Mouse (Mus musculus): ENCODE results near the gene Eml6. TPM values are rescaled to one million over a fixed set of nuclear protein-coding genes. Genes with fewer than 3 reads are reported as not detected.
"Not testable (repeated sequence)": the region's sequence is repeated elsewhere in the genome, so short reads cannot be mapped to it uniquely, and the experiment has no call there.

Eml6 gene
- polyA plus RNA-seq, 1 experiment from 2014 or later = 0.40 TPM

DNA sequence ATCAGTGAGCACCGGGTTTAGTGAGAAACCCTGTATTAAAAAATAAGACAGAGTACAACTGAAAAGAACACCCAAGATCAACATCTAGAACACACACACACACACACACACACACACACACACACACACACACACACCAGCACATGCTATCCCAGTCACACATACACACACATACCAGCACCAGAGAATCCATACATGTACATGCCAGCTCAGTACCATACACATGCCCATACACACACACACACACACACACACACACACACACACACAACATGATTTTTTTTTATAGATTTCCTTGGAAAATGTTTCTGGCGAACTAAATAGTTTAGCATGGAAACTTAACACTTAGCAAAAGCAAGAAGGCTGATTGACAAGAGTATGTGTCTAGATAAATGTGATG lies 164.8 kb downstream of the Eml6 start:
- DNase-seq (ENCODE audit: low spot score) = no peak

DNA sequence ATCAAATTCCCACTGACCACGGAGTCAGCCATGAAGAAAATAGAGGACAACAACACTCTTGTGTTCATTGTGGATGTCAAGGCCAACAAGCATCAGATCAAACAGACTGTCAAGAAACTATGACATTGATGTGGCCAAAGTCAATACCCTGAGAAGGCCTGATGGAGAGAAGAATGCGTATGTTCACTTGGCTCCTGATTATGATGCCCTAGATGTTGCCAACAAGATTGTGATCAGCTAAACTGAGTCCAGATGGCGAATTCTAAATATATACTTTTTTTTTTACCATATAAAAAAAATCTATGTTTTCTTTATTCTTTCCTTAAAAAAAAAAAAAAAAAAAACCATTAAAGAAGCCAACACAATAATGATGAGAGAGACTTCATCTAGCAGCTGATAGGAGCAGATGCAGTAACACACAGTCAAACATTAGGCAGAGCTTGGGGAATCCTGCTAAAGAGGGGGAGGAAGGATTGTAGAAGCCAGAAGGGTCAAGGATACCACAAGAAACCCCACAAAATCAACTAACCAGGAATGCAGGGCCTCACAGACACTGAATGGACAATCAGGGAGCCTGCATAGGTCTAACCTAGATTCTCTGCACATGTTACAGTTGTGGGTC lies 185.1 kb downstream of the Eml6 start:
- no peak for DNase-seq (ENCODE audit: low spot score)

DNA sequence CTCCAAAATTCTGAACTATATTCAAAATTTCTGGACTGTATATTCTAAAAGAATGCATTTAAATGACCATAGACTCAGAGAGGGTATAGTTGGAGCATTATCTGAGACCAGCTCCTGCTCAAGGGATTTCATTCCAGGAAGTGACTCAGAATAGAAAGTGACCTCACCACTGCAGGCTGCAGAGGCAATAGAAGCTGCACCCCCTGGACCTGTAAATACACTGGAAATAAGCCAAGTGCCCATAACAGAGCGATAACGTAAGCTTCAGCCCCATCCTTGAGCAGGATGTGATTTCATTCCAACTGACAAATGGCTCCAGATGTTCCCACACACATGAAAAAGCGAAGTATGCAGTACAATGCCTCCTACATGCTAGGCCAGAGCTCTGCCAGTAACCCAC lies 186.1 kb downstream of the Eml6 start:
- DNase-seq (ENCODE audit: low spot score) = no peak

DNA sequence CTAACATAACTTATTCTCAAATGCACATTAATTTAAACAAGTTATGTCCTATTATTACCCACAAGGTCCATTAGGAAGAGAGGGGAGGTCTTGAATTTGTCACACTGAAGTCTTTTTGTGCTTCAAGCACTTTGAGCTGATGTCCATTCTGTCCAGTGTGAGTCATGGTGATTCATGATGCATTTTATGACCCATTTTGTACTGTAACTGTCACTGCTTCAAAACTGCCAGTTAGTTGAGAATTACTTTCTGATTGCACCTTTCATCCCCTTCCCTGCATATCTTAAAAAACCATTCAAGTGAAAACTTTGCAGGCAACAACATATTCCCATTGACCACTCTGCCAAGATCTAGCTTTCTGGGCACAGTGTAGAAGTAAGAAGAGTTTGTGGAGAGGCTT lies 188.8 kb downstream of the Eml6 start:
- no peak for DNase-seq (ENCODE audit: low spot score)

DNA sequence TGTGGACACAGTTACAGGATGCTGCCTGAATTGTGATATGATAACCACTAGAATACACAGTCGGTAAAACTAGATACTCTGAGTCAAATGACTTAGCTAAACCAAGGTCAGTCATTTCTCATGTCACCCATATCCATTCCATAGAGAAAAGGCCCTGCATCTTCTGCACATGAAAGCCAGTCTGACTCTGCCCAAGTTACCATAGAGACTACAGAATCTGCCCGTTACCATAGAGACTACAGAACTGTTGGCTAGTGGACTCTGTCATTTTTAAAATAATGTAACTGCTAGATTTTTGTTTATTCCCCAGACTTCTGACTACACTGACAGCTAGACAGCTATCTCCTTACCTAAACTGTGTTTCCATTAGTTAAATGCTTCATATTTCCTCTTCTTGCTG lies 198.1 kb downstream of the Eml6 start:
- DNase-seq (ENCODE audit: low spot score) = no peak

DNA sequence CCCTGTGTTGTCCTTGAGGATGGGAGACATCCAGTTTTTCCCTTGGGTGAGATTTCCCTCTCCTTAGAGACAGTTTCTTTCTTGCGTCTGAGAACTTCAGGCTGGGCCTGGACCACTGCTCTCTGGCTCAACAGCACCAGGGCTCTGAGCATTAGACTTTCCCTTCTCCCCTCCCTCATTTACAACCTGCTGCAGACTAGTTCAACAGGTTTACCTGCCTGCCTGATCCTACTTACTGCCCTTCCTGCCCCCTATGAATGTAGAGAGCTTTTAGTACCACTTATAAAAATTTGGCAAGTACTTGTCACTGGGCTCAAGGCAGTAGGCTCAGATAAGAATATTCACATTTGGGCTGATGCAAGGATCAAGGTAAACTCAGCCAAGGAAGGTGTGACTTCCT lies 199.8 kb downstream of the Eml6 start:
- DNase-seq (ENCODE audit: low spot score) = no peak

DNA sequence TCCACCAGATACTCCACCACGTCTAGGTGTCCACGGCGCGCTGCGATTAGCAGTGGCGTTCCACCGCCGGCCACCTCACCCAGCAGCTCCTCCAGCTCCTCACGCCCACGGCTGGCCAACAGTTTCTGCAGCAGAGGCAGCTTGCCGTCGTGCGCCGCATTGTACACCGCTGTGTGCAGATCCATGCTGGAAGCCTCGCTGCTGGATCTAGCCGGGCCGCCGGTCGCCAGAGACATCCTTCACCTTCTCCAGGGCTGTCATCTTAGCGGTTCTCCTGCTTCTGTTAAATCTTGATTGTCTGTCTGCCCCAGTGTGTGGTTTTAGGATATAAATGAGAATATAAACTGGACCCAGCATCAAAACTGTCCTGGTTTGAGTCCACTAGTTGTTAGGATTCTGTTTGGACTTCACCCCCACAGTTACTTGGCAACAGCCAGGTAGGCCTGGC lies 200.5 kb downstream of the Eml6 start, which contains the start of gene 4931440F15Rik:
4931440F15Rik (minus strand) TSS at position 398 of the 448 bp plus-strand sequence.
- DNase-seq (ENCODE audit: low spot score) = not testable (repeated sequence)

DNA sequence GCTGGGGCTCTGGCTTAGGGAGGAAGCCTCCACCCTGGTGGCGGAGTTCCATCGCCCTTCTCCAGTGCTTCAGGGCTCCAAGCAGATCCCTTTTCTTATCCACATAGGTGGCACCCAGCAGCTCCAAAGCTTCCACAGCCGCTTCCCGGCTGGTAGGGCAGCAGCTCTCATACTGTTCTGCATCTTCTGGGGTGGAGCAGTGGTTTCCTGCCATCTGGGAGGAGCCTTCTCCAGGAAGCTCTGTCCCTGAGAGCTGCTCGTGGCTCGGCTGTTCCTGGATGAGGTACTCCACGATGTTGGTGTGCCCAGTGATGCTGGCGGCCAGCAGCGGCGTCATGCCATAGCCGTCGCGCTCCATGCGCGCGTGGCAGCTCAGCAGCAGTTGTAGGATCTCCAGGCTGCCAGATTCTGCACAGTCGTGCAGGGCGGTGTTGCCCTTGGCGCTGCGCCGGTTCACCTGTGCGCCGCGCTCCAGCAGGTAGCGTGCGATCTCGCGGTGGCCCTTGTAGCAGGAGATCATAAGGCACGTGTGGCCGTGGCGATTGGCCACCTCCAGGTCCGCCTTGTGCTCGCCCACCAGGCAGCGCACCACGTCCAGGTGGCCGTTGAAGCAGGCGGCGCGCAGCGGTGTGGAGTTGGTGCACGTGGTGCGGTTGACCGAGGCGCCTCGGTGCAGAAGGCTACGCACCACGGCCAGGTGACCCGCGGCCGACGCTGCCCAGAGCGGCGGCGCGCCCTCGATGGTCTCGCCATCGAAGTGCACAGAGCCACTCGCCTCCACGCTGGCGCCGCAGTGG lies 201.2 kb downstream of the Eml6 start:
- not testable (repeated sequence) for DNase-seq (ENCODE audit: low spot score)

DNA sequence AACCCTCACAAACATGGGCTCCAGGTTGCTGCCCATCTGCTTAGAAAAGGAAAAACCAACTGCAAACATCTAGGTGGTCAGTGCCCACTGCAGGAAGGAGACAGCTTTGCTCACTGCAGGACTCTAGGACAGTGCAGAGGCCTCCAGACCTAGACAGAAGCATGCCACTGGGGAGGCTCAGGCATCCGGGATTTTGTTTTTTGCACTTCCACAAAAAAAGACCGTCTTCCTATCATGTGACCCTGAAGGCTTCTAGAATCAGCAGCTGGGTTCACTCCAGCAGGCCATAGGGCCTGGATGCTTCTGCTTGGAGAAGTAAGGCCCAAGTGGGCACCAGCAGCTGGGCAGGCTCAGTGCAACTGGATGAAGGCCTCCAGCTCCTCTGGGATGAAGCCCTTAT lies 202.7 kb downstream of the Eml6 start:
- DNase-seq (ENCODE audit: low spot score) = no peak

DNA sequence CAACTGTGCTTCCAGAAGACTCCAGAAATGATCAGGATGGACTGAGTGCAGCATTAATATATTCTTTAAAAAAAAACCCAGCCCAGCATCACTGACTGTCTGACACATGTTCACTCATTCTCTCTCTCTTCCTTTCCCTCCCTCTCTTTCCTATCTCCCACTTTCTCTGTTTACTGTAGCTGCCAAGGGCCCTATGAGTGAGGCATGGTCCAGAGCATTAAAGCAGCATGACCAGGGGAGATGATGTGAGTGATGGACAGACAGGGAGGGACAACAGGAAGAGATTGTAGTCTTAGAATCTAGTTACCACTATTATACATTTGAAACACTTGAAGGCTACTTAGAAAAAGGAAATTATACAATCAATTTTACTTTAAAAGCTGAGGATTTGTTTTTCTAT lies 210.2 kb downstream of the Eml6 start:
- no peak for DNase-seq (ENCODE audit: low spot score)

DNA sequence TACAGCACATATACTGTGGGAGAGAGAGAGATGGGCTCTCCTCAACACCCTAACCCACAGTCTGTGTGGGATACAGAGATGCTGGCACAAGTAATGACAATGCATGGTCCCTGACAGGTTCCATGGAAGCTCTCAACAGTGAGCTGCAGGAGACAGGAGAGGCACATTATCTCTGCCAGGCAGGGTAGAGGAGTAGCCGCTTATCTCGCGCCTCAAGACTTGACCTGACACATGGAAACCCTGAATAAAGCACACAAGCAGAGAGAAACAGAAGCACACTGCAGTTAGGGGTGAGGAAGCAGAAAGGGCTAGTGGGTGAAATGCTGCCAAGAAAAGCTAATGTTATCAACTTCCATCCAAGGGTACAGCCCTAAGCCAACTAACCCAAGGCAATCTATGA lies 210.6 kb downstream of the Eml6 start:
- no peak for DNase-seq (ENCODE audit: low spot score)

DNA sequence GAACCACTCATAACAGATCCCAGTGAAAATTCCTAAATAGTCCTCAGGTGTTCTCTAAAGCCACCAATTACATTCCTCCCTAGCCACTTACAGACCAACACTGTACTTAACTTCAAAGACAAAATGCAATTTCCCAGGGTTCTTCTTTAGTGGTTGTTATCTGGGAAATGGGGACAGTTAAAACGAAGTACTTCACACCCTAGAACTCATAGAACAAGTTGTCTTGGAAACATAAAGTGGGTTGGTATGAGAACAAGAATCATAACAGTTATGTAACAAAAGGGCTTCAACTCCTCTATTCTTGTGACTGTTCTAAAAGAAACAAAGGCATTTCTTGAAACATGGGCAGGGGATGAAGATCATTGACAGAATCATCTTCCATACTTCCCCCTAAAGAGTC lies 212.6 kb downstream of the Eml6 start:
- no peak for DNase-seq (ENCODE audit: low spot score)

DNA sequence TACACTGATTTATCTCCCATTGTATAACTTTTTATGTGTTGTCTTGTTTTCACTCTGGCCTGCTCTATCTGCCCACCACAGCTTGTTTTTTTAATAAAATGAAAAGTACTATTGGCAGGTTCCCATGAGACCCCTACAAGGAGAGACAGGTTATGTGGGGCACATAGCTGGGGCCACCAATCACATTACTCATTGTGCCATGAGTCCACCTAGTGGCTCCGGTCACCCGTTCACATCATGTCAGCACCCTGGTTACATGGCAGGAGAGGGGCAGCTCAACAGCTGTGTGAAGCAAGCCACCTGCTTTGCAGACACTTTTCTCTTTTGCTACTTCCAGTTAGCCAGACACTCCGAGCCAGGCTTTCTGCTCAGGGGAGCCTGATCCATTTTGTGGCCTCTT lies 213.4 kb downstream of the Eml6 start:
- no peak for DNase-seq (ENCODE audit: low spot score)

DNA sequence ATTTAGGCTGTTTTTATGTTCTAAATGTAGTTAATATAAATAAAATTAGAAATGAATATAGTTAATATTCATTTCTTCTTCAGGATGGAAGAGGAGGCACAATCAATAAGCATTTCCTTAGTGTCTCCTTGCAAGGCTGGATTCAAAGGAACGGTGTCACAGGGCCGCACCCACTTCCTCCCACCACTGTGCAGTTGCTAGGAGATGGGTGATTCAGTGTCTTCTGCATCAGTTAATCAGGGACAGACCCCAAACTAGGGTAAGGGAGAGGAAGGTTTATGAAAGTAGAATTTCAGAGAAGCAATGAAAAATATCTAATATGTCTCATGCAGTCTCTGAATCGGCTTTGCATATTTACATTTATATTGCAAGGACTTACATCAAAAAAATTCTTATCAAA lies 215.5 kb downstream of the Eml6 start:
- no peak for DNase-seq (ENCODE audit: low spot score)

DNA sequence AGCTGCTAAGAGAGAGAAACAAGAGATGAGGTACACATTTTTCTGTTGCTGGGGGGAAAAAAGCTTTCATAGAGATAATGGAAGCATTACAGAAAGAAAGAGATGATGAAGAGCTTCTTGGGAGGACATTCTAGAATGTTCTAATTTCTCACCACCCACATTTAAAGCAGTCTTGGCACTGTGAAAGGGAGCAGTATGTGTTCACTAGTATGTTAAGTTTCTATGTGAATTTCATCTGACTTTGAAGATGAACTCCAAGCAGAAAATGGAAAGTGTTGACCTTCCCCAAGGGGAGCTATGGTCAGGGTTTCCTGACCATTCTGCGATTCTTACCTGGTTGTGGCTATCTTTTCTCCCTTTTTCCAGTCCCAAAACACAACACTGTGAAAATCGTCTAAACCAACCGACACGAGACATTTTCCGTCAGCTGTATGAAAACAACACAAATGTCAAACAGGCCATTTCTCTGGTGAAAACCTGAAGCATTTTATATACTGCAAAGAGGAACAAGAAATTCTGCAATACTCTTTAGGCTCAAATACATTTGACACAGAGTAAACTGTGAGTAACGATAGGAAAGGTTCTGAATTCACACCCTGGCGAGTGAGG lies 216.7 kb downstream of the Eml6 start:
- no peak for DNase-seq (ENCODE audit: low spot score)

DNA sequence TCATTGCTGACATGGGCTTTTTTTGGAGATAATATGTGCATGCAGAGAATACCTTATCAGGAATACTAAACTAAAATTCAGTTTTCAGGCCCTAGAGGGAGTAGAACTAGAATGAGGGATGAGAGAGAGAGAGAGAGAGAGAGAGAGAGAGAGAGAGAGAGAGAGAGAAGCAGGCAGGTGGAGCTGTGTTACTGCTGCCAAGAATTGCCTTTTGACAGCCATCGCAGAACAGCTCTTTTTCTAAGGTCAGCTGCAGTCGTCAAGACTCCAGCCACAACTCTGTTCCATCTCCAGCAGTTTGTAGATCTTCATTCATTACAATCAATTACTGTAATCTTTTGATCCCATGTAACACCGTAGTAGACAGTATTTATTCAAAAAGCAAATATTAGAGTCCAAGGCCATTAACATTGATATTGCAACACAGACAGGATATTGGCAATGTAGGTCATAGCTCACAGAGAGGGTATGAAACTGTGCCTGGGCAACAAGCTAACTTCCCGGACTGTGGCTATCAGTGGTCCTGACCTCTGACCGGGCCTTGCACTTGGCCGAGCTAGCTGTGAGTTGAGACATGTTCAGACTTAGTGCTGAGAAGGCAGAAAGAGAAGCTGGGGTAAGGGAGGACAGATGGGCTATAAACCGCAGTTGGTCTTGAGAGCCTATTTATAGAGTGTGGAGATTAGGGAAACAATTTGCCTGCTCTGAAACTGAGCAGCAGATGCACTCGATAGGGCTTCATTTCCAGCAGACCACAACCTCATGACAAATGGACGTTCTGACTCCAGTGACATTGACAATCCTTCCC lies 217.5 kb downstream of the Eml6 start:
- no peak for DNase-seq (ENCODE audit: low spot score)

DNA sequence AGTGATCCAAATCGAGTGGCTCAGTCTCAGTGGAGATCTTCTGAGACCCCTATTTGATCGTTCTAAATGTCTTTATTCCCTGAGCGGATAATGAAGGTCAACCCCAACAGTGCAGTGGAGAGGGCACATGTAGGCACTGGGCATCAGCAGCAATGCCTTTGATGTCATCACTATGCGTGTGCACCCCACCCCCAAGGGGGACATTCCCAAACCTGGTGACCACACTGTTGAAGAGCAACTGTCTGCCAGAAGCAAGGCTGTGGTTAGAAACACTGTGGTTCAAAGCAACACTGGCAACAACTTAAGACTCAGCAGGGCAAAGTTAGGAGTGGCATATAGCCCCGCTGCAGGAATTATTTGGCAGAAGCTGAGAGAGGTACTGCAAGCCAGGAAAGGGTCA lies 218.5 kb downstream of the Eml6 start:
- DNase-seq (ENCODE audit: low spot score) = no peak

DNA sequence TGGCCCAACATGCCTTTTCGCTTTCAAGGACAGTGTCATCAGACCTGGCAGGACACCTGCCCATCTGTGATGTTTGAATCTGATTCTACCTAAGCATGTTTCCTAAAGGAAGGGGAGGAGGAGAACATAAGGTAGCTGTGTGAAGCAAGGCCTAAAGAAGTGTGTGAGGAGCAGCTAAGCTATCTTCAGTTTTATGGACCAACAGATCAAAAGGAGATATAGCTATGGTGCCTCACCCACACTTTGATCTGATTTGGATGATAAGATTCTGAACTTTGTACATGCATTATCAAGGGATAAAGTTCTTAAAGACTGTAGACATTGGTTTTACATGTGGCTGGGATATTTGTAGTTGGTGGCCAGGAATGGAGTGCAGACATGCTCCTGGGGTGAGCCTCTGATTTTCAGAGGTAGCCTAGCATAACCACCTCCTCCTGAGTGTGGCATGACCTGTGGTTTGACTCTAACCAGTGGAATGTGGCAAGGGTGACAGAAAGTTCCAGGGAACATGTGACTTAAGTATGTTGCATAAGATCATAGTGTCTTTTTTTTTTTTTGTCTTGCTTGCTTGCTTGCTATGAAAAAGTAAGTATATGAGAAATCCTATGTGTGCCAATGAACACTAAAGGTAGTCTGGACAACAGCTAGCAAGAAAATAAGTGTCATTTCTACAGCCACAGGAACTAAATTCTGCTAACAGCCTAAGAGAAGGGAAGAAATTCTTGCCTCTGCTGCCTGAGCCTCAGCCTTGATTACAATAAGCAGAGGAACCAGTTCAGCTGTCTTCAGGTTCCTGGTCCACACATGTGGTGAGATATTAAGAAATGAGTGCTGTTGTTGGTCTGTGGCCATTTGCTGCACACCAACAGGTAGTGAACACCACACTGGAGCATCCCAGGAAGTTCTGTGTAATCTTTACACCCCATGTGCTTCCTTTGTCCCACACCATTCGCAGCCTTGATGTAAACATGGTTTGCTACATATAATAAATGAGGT lies 224.1 kb downstream of the Eml6 start:
- no peak for DNase-seq (ENCODE audit: low spot score)

DNA sequence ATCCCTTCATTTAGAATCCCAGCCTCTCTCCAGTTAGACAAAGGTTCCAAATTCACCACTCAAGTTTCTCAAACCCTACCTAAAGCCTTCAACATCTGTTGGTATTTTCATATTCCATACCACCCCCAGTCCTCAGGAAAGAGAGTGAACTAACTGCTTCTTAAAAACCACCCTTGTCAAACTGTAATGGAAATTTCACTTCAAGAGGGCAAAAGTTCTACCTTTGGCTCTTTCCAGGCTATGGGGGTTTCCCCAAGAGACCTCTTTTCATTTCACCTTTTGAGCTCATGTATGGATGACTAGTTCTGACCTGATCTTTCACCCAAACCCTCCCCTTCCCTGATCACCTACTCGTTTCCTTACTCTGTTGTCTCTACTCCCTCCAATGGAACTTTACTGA lies 226.0 kb downstream of the Eml6 start:
- DNase-seq (ENCODE audit: low spot score) = no peak

DNA sequence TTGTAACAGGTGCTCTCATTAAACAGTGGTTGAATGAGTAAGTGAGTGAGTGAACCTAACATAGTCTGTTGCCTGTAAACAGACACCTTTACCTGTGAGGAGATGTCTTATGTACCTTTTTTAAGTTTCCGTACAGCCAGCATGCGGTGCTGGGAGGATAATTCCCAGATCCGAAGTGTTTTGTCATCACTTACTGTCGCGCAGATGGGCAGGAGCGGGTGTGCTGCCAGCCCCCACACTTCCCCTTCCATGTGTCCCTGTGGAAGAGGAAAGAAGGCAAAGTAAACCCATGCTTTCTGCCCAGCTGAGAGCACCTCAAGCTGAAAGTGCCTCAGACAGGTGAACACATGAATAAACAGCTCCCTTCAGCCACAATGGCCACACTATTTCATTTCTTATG lies 230.7 kb downstream of the Eml6 start:
- DNase-seq (ENCODE audit: low spot score) = no peak

DNA sequence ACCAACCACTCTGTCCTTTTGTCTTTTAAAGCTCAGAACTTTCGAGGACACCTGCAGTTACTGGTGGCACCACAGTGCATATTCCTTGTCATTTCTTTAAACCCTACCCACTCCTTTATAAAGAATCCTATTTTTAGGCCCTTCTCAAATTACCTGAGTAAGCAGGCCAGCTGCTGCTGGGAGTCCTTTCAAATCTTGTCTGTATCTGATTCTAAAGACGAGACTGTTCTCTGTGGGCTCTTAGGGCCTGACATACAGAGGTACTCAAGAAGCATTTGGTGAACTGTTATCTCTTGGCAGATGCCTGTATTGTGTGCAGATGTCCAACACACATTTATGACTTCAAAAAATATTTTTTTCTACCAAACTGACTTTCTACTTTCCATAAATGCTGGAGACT lies 231.4 kb downstream of the Eml6 start:
- DNase-seq (ENCODE audit: low spot score) = no peak

All from thymus, postnatal 0 days (tissue).